Mouse (Mus musculus) myocyte (in vitro differentiated cells): ENCODE results near the gene Svs5. TPM values are rescaled to one million over a fixed set of nuclear protein-coding genes. Genes with fewer than 3 reads are reported as not detected.

Source experiments
- H3K27me3 ChIP-seq: one replicate; pipeline ENCODE4 v1.6.1; 2011; ENCODE audit not compliant: control insufficient read depth, insufficient read depth, insufficient read length
- H3K36me3 ChIP-seq: one replicate; pipeline ENCODE4 v1.6.1; 2011; ENCODE audit not compliant: control insufficient read depth, insufficient read depth
- H3K4me2 ChIP-seq: one replicate; pipeline ENCODE4 v1.6.1; 2011; ENCODE audit warnings: low read depth, control low read depth
- H3K4me3 ChIP-seq: one replicate; pipeline ENCODE4 v1.5.1; 2011; ENCODE audit warnings: mild to moderate bottlenecking, control low read depth, moderate library complexity
- H3K79me2 ChIP-seq: one replicate; pipeline ENCODE4 v1.6.1; 2011; ENCODE audit not compliant: control insufficient read depth, insufficient read depth
- H3ac ChIP-seq: one replicate; pipeline ENCODE4 v1.6.1; 2011; ENCODE audit not compliant: control insufficient read depth, insufficient read length
- CEBPB ChIP-seq: IDR thresholded peaks from 2 replicates; pipeline ENCODE4 v1.6.1; 2011; ENCODE audit warnings: mild to moderate bottlenecking, moderate library complexity; ENCODE audit not compliant: poor library complexity, insufficient read depth, severe bottlenecking
- E2F4 ChIP-seq: IDR thresholded peaks from one replicate; pipeline ENCODE4 v1.6.1; 2011; ENCODE audit warnings: mild to moderate bottlenecking, control low read depth, moderate library complexity; ENCODE audit not compliant: insufficient read depth
- MAX ChIP-seq: IDR thresholded peaks from one replicate; pipeline ENCODE4 v1.6.1; 2011; ENCODE audit warnings: low read depth, mild to moderate bottlenecking, control low read depth
- MYOD1 ChIP-seq, 3 experiments: IDR thresholded peaks; one replicate each; pipeline ENCODE4 v1.6.1; 2011; ENCODE audit warnings: control low read depth in 2 of 3, low read depth in 2 of 3, mild to moderate bottlenecking in 2 of 3, moderate library complexity in 1 of 3; ENCODE audit not compliant: insufficient read length in 2 of 3, control insufficient read depth in 1 of 3
- MYOG ChIP-seq, 3 experiments: IDR thresholded peaks; one replicate each; pipeline ENCODE4 v1.6.1; 2011; ENCODE audit warnings: control low read depth in 2 of 3, low read depth in 2 of 3, mild to moderate bottlenecking in 2 of 3; ENCODE audit not compliant: insufficient read length in 2 of 3, control insufficient read depth in 1 of 3, insufficient read depth in 1 of 3
- POLR2A ChIP-seq: IDR thresholded peaks from one replicate; pipeline ENCODE4 v1.6.1; 2011; ENCODE audit warnings: low read depth, mild to moderate bottlenecking, control low read depth, moderate library complexity; ENCODE audit not compliant: insufficient read length
- POLR2AphosphoS2 ChIP-seq: IDR thresholded peaks from one replicate; pipeline ENCODE4 v1.6.1; 2011; ENCODE audit warnings: low read depth, control low read depth; ENCODE audit not compliant: insufficient read length
- REST ChIP-seq: IDR thresholded peaks from one replicate; pipeline ENCODE4 v1.6.1; 2011; ENCODE audit warnings: mild to moderate bottlenecking, control low read depth, moderate library complexity; ENCODE audit not compliant: insufficient read depth, insufficient read length
- SRF ChIP-seq: IDR thresholded peaks from one replicate; pipeline ENCODE4 v1.6.1; 2011; ENCODE audit warnings: low read depth; ENCODE audit not compliant: control insufficient read depth, insufficient read length
- TCF12 ChIP-seq: IDR thresholded peaks from one replicate; pipeline ENCODE4 v1.6.1; 2011; ENCODE audit warnings: mild to moderate bottlenecking, control low read depth; ENCODE audit not compliant: poor library complexity, insufficient read depth, severe bottlenecking
- TCF3 ChIP-seq: IDR thresholded peaks from one replicate; pipeline ENCODE4 v1.6.1; 2011; ENCODE audit warnings: low read depth, control low read depth; ENCODE audit not compliant: insufficient read length
- USF1 ChIP-seq: IDR thresholded peaks from one replicate; pipeline ENCODE4 v1.6.1; 2011; ENCODE audit warnings: low read depth, mild to moderate bottlenecking, control low read depth, moderate library complexity
- polyA plus RNA-seq: library from polyadenylated mRNA; unstranded; fragments of >200 nt; fragmentation: generic; extraction: Trizol; gene quantifications from one replicate; pipeline ENCODE4 v1.2.1, GENCODE M21; 2012; ENCODE audit warnings: missing spikeins

Gene Svs5
- polyA plus RNA-seq, 1 experiment: not detected

GRCm38 (mm10) chr2:164359031-164359430 lies 26.5 kb downstream of the Svs5 start:
- Histone ChIP-seq H3K79me2 (no peaks in the 10 kb centered on the region), H3K36me3 (no peaks in the 10 kb centered on the region), H3K27me3 (no peaks in the 10 kb centered on the region), H3K4me2 (no peak overlapping the region), H3ac (no peak overlapping the region), H3K4me3 (no peak overlapping the region)
- TF ChIP-seq REST (no peak), MYOD1 (IDR thresholded peaks at IDR 0.05; ENCODE audit: control insufficient read depth in 1 of 3, insufficient read length in 2 of 3, low read depth in 2 of 3) (no peak), MAX (no peak), SRF (no peak), USF1 (no peak), E2F4 (no peak), TCF12 (no peak), MYOG (IDR thresholded peaks at IDR 0.05; ENCODE audit: control insufficient read depth in 1 of 3, insufficient read depth in 1 of 3, insufficient read length in 2 of 3, low read depth in 2 of 3) (no peak), TCF3 (no peak), POLR2A (no peak), POLR2AphosphoS2 (no peak), CEBPB (no peak)

- Histone ChIP-seq H3K79me2 (no peaks in the 10 kb centered on the region), H3K27me3 (no peaks in the 10 kb centered on the region)
- TF ChIP-seq SRF: no peak
- TF ChIP-seq TCF12: no peak
- TF ChIP-seq REST: no peak
- no peak for TF ChIP-seq CEBPB
- TF ChIP-seq TCF3: no peak
- TF ChIP-seq USF1: no peak
Measured at GRCm38 (mm10) chr2:164359668-164360067, 27.1 kb downstream of the Svs5 start.

GRCm38 (mm10) chr2:164360974-164361657 lies 28.6 kb downstream of the Svs5 start:
- Histone ChIP-seq H3K27me3 (no peaks in the 10 kb centered on the region), H3K79me2 (no peaks in the 10 kb centered on the region), H3ac (no peak overlapping the region), H3K4me2 (no peak overlapping the region), H3K36me3 (no peaks in the 10 kb centered on the region), H3K4me3 (no peak overlapping the region)
- no peak for TF ChIP-seq E2F4
- no peak for TF ChIP-seq MYOD1 (IDR thresholded peaks at IDR 0.05; ENCODE audit: control insufficient read depth in 1 of 3, insufficient read length in 2 of 3, low read depth in 2 of 3)
- no peak for TF ChIP-seq CEBPB
- TF ChIP-seq REST: no peak
- TF ChIP-seq MAX: no peak
- TF ChIP-seq POLR2AphosphoS2: no peak
- no peak for TF ChIP-seq USF1
- no peak for TF ChIP-seq MYOG (IDR thresholded peaks at IDR 0.05; ENCODE audit: control insufficient read depth in 1 of 3, insufficient read depth in 1 of 3, insufficient read length in 2 of 3, low read depth in 2 of 3)
- TF ChIP-seq TCF12: no peak
- no peak for TF ChIP-seq SRF
- no peak for TF ChIP-seq POLR2A
- no peak for TF ChIP-seq TCF3

More at GRCm38 (mm10) chr2:164359668-164360067, 27.1 kb downstream of the Svs5 start:
- H3K4me2 ChIP-seq: no peak overlapping the region
- no peak overlapping the region for H3ac ChIP-seq
- H3K4me3 ChIP-seq: no peak overlapping the region
- no peaks in the 10 kb centered on the region for H3K36me3 ChIP-seq

GRCm38 (mm10) chr2:164366947-164367346 lies 34.4 kb downstream of the Svs5 start:
- TF ChIP-seq MYOD1 (IDR thresholded peaks at IDR 0.05; ENCODE audit: control insufficient read depth in 1 of 3, insufficient read length in 2 of 3, low read depth in 2 of 3) (no peak), POLR2AphosphoS2 (no peak), REST (no peak), TCF3 (no peak), CEBPB (no peak), MYOG (IDR thresholded peaks at IDR 0.05; ENCODE audit: control insufficient read depth in 1 of 3, insufficient read depth in 1 of 3, insufficient read length in 2 of 3, low read depth in 2 of 3) (no peak), SRF (no peak), E2F4 (no peak), USF1 (no peak), TCF12 (no peak), MAX (no peak), POLR2A (no peak)
- no peak overlapping the region for H3K4me2 ChIP-seq
- no peak overlapping the region for H3K4me3 ChIP-seq
- H3K27me3 ChIP-seq: no peaks in the 10 kb centered on the region
- no peaks in the 10 kb centered on the region for H3K79me2 ChIP-seq
- no peaks in the 10 kb centered on the region for H3K36me3 ChIP-seq
- H3ac ChIP-seq: no peak overlapping the region

- Histone ChIP-seq H3K27me3 (no peaks in the 10 kb centered on the region), H3K4me3 (no peak overlapping the region), H3ac (no peak overlapping the region), H3K4me2 (no peak overlapping the region), H3K36me3 (no peaks in the 10 kb centered on the region), H3K79me2 (no peaks in the 10 kb centered on the region)
- TF ChIP-seq REST: no peak
- TF ChIP-seq CEBPB: no peak
- TF ChIP-seq TCF3: no peak
- TF ChIP-seq TCF12: no peak
- no peak for TF ChIP-seq E2F4
- no peak for TF ChIP-seq USF1
- TF ChIP-seq SRF: no peak
- TF ChIP-seq MAX: no peak
- no peak for TF ChIP-seq POLR2A
- TF ChIP-seq MYOG (IDR thresholded peaks at IDR 0.05; ENCODE audit: control insufficient read depth in 1 of 3, insufficient read depth in 1 of 3, insufficient read length in 2 of 3, low read depth in 2 of 3): no peak
- TF ChIP-seq MYOD1 (IDR thresholded peaks at IDR 0.05; ENCODE audit: control insufficient read depth in 1 of 3, insufficient read length in 2 of 3, low read depth in 2 of 3): no peak
Measured at GRCm38 (mm10) chr2:164368620-164369105, 36.1 kb downstream of the Svs5 start.
